Mouse (Mus musculus): ENCODE measurements around the gene Wdpcp. TPM values are rescaled to one million over a fixed set of nuclear protein-coding genes. Genes with fewer than 3 reads are reported as not detected.

The Wdpcp gene
- polyA plus RNA-seq, 1 experiment from 2014 or later = 10.9 TPM

- Histone ChIP-seq H3K27me3 (ENCODE audit: control insufficient read depth, insufficient read depth, low read length) (no peaks in the 10 kb centered on the region), H3K9me3 (ENCODE audit: control insufficient read depth, low read length) (no peaks in the 10 kb centered on the region), H3K4me3 (ENCODE audit: low read depth, low read length) (no peak overlapping the region), H3K27ac (ENCODE audit: low read depth, low read length) (no peak overlapping the region), H3K4me2 (no peak overlapping the region), H3K9ac (ENCODE audit: low read length) (no peak overlapping the region), H3K36me3 (ENCODE audit: control insufficient read depth, insufficient read depth, low read length) (no peaks in the 10 kb centered on the region), H3K4me1 (ENCODE audit: control insufficient read depth, insufficient read depth, low read length) (no peaks in the 10 kb centered on the region)
- 16% methylated on average over 6 of the region's 6 CpGs for WGBS
- DNase-seq (ENCODE audit: low spot score, missing footprints) (peak; percentile 84), ATAC-seq (ENCODE audit: low FRiP score) (peak; percentile 52; the same call in 1 of the 2 replicates)
Observed at GRCm38 (mm10) chr11:21735272-21735671, 163.2 kb downstream of the Wdpcp start.

- no peak overlapping the region for H3K27ac ChIP-seq (ENCODE audit: low read depth, low read length)
- H3K4me3 ChIP-seq (ENCODE audit: low read depth, low read length) = no peak overlapping the region
- no peak overlapping the region for H3K4me2 ChIP-seq
- no peaks in the 10 kb centered on the region for H3K27me3 ChIP-seq (ENCODE audit: control insufficient read depth, insufficient read depth, low read length)
- no peak overlapping the region for H3K9ac ChIP-seq (ENCODE audit: low read length)
- DNase-seq (ENCODE audit: low spot score, missing footprints) (no peak), ATAC-seq (ENCODE audit: low FRiP score) (no peak)
- no peaks in the 10 kb centered on the region for H3K9me3 ChIP-seq (ENCODE audit: control insufficient read depth, low read length)
- no peaks in the 10 kb centered on the region for H3K4me1 ChIP-seq (ENCODE audit: control insufficient read depth, insufficient read depth, low read length)
- WGBS = 56% methylated on average over 4 of the region's 4 CpGs
- H3K36me3 ChIP-seq (ENCODE audit: control insufficient read depth, insufficient read depth, low read length) = no peaks in the 10 kb centered on the region
Observed at GRCm38 (mm10) chr11:21749487-21749886, 177.5 kb downstream of the Wdpcp start.

DNA sequence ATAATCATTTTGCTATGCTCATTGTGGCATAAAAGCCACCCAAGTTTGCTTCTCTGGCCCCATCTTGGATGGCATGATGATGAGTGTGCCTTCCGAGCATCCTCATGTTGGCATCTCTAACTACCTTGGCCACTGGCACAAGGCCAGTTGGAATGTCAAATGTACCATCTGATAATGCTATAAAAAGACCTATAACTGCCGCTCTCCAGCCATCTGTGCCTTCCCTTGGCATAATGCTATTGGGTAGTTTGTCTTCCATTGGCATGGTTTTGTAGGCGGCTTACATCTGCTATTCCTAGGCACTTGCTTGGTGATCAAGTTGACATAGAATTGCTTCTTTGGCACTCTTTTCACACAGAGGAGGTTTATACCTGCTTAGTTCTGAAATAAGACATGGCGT is 191.2 kb downstream of the Wdpcp start:
- H3K9ac ChIP-seq (ENCODE audit: low read length) = no peak overlapping the region
- ATAC-seq (ENCODE audit: low FRiP score) (no peak), DNase-seq (ENCODE audit: low spot score, missing footprints) (no peak)
- no peak overlapping the region for H3K4me3 ChIP-seq (ENCODE audit: low read depth, low read length)
- no peaks in the 10 kb centered on the region for H3K27me3 ChIP-seq (ENCODE audit: control insufficient read depth, insufficient read depth, low read length)
- H3K9me3 ChIP-seq (ENCODE audit: control insufficient read depth, low read length) = no peaks in the 10 kb centered on the region
- no peak overlapping the region for H3K27ac ChIP-seq (ENCODE audit: low read depth, low read length)
- H3K36me3 ChIP-seq (ENCODE audit: control insufficient read depth, insufficient read depth, low read length) = no peaks in the 10 kb centered on the region
- 93% methylated on average over 4 of the region's 4 CpGs for WGBS
- H3K4me2 ChIP-seq = no peak overlapping the region
- no peaks in the 10 kb centered on the region for H3K4me1 ChIP-seq (ENCODE audit: control insufficient read depth, insufficient read depth, low read length)

GRCm38 (mm10) chr11:21788831-21789230 is 216.8 kb downstream of the Wdpcp start:
- Histone ChIP-seq H3K9me3 (ENCODE audit: control insufficient read depth, low read length) (no peaks in the 10 kb centered on the region), H3K9ac (ENCODE audit: low read length) (no peak overlapping the region), H3K36me3 (ENCODE audit: control insufficient read depth, insufficient read depth, low read length) (no peaks in the 10 kb centered on the region), H3K4me3 (ENCODE audit: low read depth, low read length) (no peak overlapping the region), H3K27me3 (ENCODE audit: control insufficient read depth, insufficient read depth, low read length) (no peaks in the 10 kb centered on the region), H3K27ac (ENCODE audit: low read depth, low read length) (no peak overlapping the region), H3K4me1 (ENCODE audit: control insufficient read depth, insufficient read depth, low read length) (no peaks in the 10 kb centered on the region), H3K4me2 (no peak overlapping the region)
- DNase-seq (ENCODE audit: low spot score, missing footprints) = no peak
- WGBS = 92% methylated on average over 3 of the region's 3 CpGs
- no peak for ATAC-seq (ENCODE audit: low FRiP score)

DNA sequence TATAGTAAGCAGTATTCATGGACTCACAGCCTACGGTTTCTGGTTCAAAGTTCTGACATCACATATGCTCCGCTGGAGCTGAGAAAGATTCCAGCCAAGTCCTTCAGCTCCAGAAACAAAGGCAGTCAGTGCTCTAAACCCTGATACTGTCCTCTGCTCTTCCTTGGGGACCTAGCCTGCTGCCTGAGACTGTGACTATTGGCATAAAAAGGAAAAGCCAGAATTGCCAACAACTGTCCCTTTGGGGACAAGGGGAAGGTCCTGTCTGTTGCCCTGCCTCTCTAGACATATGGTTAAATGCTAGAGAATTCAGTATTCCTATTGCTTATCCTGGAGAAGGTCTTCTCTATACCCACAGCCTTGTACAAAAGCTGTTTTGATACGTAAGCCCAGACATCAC is 252.9 kb downstream of the Wdpcp start:
- Histone ChIP-seq H3K9ac (ENCODE audit: low read length) (no peak overlapping the region), H3K4me2 (no peak overlapping the region), H3K4me1 (ENCODE audit: control insufficient read depth, insufficient read depth, low read length) (no peaks in the 10 kb centered on the region), H3K4me3 (ENCODE audit: low read depth, low read length) (no peak overlapping the region), H3K36me3 (ENCODE audit: control insufficient read depth, insufficient read depth, low read length) (no peaks in the 10 kb centered on the region), H3K27ac (ENCODE audit: low read depth, low read length) (no peak overlapping the region), H3K9me3 (ENCODE audit: control insufficient read depth, low read length) (no peaks in the 10 kb centered on the region), H3K27me3 (ENCODE audit: control insufficient read depth, insufficient read depth, low read length) (no peaks in the 10 kb centered on the region)
- 91% methylated on average over 3 of the region's 3 CpGs for WGBS
- ATAC-seq (ENCODE audit: low FRiP score) = no peak
- no peak for DNase-seq (ENCODE audit: low spot score, missing footprints)

- Histone ChIP-seq H3K27ac (ENCODE audit: low read depth, low read length) (no peak overlapping the region), H3K36me3 (ENCODE audit: control insufficient read depth, insufficient read depth, low read length) (no peaks in the 10 kb centered on the region), H3K4me2 (no peak overlapping the region), H3K9me3 (ENCODE audit: control insufficient read depth, low read length) (no peaks in the 10 kb centered on the region), H3K4me1 (ENCODE audit: control insufficient read depth, insufficient read depth, low read length) (no peaks in the 10 kb centered on the region), H3K4me3 (ENCODE audit: low read depth, low read length) (no peak overlapping the region), H3K9ac (ENCODE audit: low read length) (no peak overlapping the region), H3K27me3 (ENCODE audit: control insufficient read depth, insufficient read depth, low read length) (no peaks in the 10 kb centered on the region)
- WGBS = 76% methylated on average over 1 of the region's 1 CpGs
- ATAC-seq (ENCODE audit: low FRiP score) (no peak), DNase-seq (ENCODE audit: low spot score, missing footprints) (no peak)
Observed at GRCm38 (mm10) chr11:21826521-21826920, 254.5 kb downstream of the Wdpcp start.

- WGBS = 94% methylated on average over 2 of the region's 2 CpGs
- no peaks in the 10 kb centered on the region for H3K9me3 ChIP-seq (ENCODE audit: control insufficient read depth, low read length)
- no peak for ATAC-seq (ENCODE audit: low FRiP score)
- H3K27ac ChIP-seq (ENCODE audit: low read depth, low read length) = no peak overlapping the region
- no peak overlapping the region for H3K4me2 ChIP-seq
- no peaks in the 10 kb centered on the region for H3K36me3 ChIP-seq (ENCODE audit: control insufficient read depth, insufficient read depth, low read length)
- H3K4me1 ChIP-seq (ENCODE audit: control insufficient read depth, insufficient read depth, low read length) = no peaks in the 10 kb centered on the region
- DNase-seq (ENCODE audit: low spot score, missing footprints) = no peak
- H3K9ac ChIP-seq (ENCODE audit: low read length) = no peak overlapping the region
- no peak overlapping the region for H3K4me3 ChIP-seq (ENCODE audit: low read depth, low read length)
- no peaks in the 10 kb centered on the region for H3K27me3 ChIP-seq (ENCODE audit: control insufficient read depth, insufficient read depth, low read length)
Observed at GRCm38 (mm10) chr11:21847040-21847439, 275.0 kb downstream of the Wdpcp start.

DNA sequence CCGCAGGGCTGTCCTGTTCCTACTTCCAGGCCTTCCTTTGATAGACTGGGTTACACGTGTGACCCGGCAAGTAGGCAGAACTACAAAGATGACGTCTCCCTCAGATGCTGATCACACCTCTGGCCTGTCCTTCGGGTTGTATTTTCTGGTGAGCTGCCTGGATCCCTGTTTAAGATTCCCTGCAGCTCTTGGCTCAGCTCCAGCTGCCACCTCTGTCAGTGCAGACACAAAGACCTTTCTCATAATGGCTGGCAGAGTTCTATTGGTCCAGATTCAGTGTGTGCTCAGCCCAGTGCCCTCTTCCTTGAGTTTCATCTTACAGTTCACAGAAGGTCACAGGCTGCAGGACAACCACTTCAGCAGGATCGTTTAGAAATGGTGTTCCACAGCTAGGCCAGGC is 292.0 kb downstream of the Wdpcp start:
- no peak overlapping the region for H3K4me2 ChIP-seq
- no peaks in the 10 kb centered on the region for H3K27me3 ChIP-seq (ENCODE audit: control insufficient read depth, insufficient read depth, low read length)
- ATAC-seq (ENCODE audit: low FRiP score) = peak; percentile 78
- no peak for DNase-seq (ENCODE audit: low spot score, missing footprints)
- peaks cover 4% of the 10 kb centered on the region; the same call in 1 of the 2 replicates for H3K4me1 ChIP-seq (ENCODE audit: control insufficient read depth, insufficient read depth, low read length)
- H3K9me3 ChIP-seq (ENCODE audit: control insufficient read depth, low read length) = no peaks in the 10 kb centered on the region; the same call in 1 of the 2 replicates
- no peaks in the 10 kb centered on the region for H3K36me3 ChIP-seq (ENCODE audit: control insufficient read depth, insufficient read depth, low read length)
- no peak overlapping the region for H3K4me3 ChIP-seq (ENCODE audit: low read depth, low read length)
- 63% methylated on average over 6 of the region's 6 CpGs for WGBS
- H3K9ac ChIP-seq (ENCODE audit: low read length) = no peak overlapping the region
- H3K27ac ChIP-seq (ENCODE audit: low read depth, low read length) = peak overlapping the region; percentile 5; the same call in 1 of the 2 replicates

GRCm38 (mm10) chr11:21864516-21864915 is 292.5 kb downstream of the Wdpcp start:
- peak overlapping the region; percentile 25; the same call in 1 of the 2 replicates for H3K27ac ChIP-seq (ENCODE audit: low read depth, low read length)
- no peaks in the 10 kb centered on the region for H3K27me3 ChIP-seq (ENCODE audit: control insufficient read depth, insufficient read depth, low read length)
- no peak overlapping the region for H3K4me3 ChIP-seq (ENCODE audit: low read depth, low read length)
- ATAC-seq (ENCODE audit: low FRiP score) (no peak), DNase-seq (ENCODE audit: low spot score, missing footprints) (no peak)
- no peak overlapping the region for H3K9ac ChIP-seq (ENCODE audit: low read length)
- 88% methylated on average over 6 of the region's 6 CpGs for WGBS
- no peaks in the 10 kb centered on the region for H3K36me3 ChIP-seq (ENCODE audit: control insufficient read depth, insufficient read depth, low read length)
- peaks cover 4% of the 10 kb centered on the region; the same call in 1 of the 2 replicates for H3K4me1 ChIP-seq (ENCODE audit: control insufficient read depth, insufficient read depth, low read length)
- no peak overlapping the region for H3K4me2 ChIP-seq
- H3K9me3 ChIP-seq (ENCODE audit: control insufficient read depth, low read length) = no peaks in the 10 kb centered on the region; the same call in 1 of the 2 replicates

All from midbrain, embryonic 11.5 days (tissue).